Mouse (Mus musculus): Measurements from ENCODE around the gene Cmip. TPM values are rescaled to one million over a fixed set of nuclear protein-coding genes. Genes with fewer than 3 reads are reported as not detected.
A peak's percentile ranks its signal among the peaks of the same experiment; 100 is the strongest.

Gene Cmip
- polyA plus RNA-seq, 1 experiment from 2014 or later: 47.1 TPM

GRCm38 (mm10) chr8:117334748-117335393 lies 78.0 kb downstream of the Cmip start:
- H3K9me3 ChIP-seq (ENCODE audit: control insufficient read depth): no peaks in the 10 kb centered on the region
- WGBS: 18% methylated on average over 14 of the region's 14 CpGs
- H3K4me1 ChIP-seq (replicated peaks; ENCODE audit: control insufficient read depth, insufficient read depth, low read length): peaks cover 36% of the 10 kb centered on the region
- H3K9ac ChIP-seq (ENCODE audit: low read depth, low read length): peak overlapping the region; percentile 37; the same call in 1 of the 2 replicates
- peak overlapping the region; percentile 99 for H3K27ac ChIP-seq (ENCODE audit: low read depth, low read length)
- no peak overlapping the region for H3K4me3 ChIP-seq (ENCODE audit: low read depth, low read length)
- H3K4me2 ChIP-seq (replicated peaks; ENCODE audit: low read depth): peak overlapping the region; percentile 63
- ATAC-seq: peak; percentile 75
- H3K36me3 ChIP-seq (ENCODE audit: control insufficient read depth, insufficient read depth): no peaks in the 10 kb centered on the region; the same call in 1 of the 2 replicates
- no peaks in the 10 kb centered on the region for H3K27me3 ChIP-seq (replicated peaks; ENCODE audit: control insufficient read depth, insufficient read depth, low read length)
- no peak; the same call in 1 of the 2 replicates for TF ChIP-seq CTCF (IDR thresholded peaks at IDR 0.05; ENCODE audit: low read depth)

GRCm38 (mm10) chr8:117335423-117335822 lies 78.6 kb downstream of the Cmip start:
- Histone ChIP-seq H3K9me3 (ENCODE audit: control insufficient read depth) (no peaks in the 10 kb centered on the region), H3K9ac (ENCODE audit: low read depth, low read length) (peak overlapping the region; percentile 31; the same call in 1 of the 2 replicates), H3K36me3 (ENCODE audit: control insufficient read depth, insufficient read depth) (no peaks in the 10 kb centered on the region; the same call in 1 of the 2 replicates), H3K27me3 (replicated peaks; ENCODE audit: control insufficient read depth, insufficient read depth, low read length) (no peaks in the 10 kb centered on the region), H3K4me3 (ENCODE audit: low read depth, low read length) (no peak overlapping the region), H3K27ac (ENCODE audit: low read depth, low read length) (peak overlapping the region; percentile 99), H3K4me1 (replicated peaks; ENCODE audit: control insufficient read depth, insufficient read depth, low read length) (peaks cover 36% of the 10 kb centered on the region), H3K4me2 (replicated peaks; ENCODE audit: low read depth) (peak overlapping the region; percentile 63; the same call in 1 of the 2 replicates)
- ATAC-seq: no peak
- WGBS: 22% methylated on average over 8 of the region's 8 CpGs
- no peak for TF ChIP-seq CTCF (IDR thresholded peaks at IDR 0.05; ENCODE audit: low read depth)

- Histone ChIP-seq H3K36me3 (ENCODE audit: control insufficient read depth, insufficient read depth) (no peaks in the 10 kb centered on the region; the same call in 1 of the 2 replicates), H3K9me3 (ENCODE audit: control insufficient read depth) (no peaks in the 10 kb centered on the region), H3K27me3 (replicated peaks; ENCODE audit: control insufficient read depth, insufficient read depth, low read length) (no peaks in the 10 kb centered on the region), H3K4me2 (replicated peaks; ENCODE audit: low read depth) (no peak overlapping the region), H3K9ac (ENCODE audit: low read depth, low read length) (no peak overlapping the region), H3K4me1 (replicated peaks; ENCODE audit: control insufficient read depth, insufficient read depth, low read length) (peaks cover 37% of the 10 kb centered on the region), H3K4me3 (ENCODE audit: low read depth, low read length) (no peak overlapping the region), H3K27ac (ENCODE audit: low read depth, low read length) (peak overlapping the region; percentile 51)
- TF ChIP-seq CTCF (IDR thresholded peaks at IDR 0.05; ENCODE audit: low read depth): no peak
- WGBS: 54% methylated on average over 3 of the region's 3 CpGs
- no peak for ATAC-seq
Measured at GRCm38 (mm10) chr8:117337188-117337587, 80.3 kb downstream of the Cmip start.

GRCm38 (mm10) chr8:117338678-117339077 lies 81.8 kb downstream of the Cmip start:
- H3K4me1 ChIP-seq (replicated peaks; ENCODE audit: control insufficient read depth, insufficient read depth, low read length): peaks cover 36% of the 10 kb centered on the region
- H3K27ac ChIP-seq (ENCODE audit: low read depth, low read length): peak overlapping the region; percentile 78
- H3K4me3 ChIP-seq (ENCODE audit: low read depth, low read length): no peak overlapping the region
- no peak for ATAC-seq
- H3K9me3 ChIP-seq (ENCODE audit: control insufficient read depth): no peaks in the 10 kb centered on the region
- no peak overlapping the region for H3K9ac ChIP-seq (ENCODE audit: low read depth, low read length)
- TF ChIP-seq CTCF (IDR thresholded peaks at IDR 0.05; ENCODE audit: low read depth): no peak
- 28% methylated on average over 2 of the region's 2 CpGs for WGBS
- peak overlapping the region; percentile 40; the same call in 1 of the 2 replicates for H3K4me2 ChIP-seq (replicated peaks; ENCODE audit: low read depth)
- H3K27me3 ChIP-seq (replicated peaks; ENCODE audit: control insufficient read depth, insufficient read depth, low read length): no peaks in the 10 kb centered on the region
- no peaks in the 10 kb centered on the region for H3K36me3 ChIP-seq (ENCODE audit: control insufficient read depth, insufficient read depth)

GRCm38 (mm10) chr8:117339296-117339957 lies 82.6 kb downstream of the Cmip start:
- Histone ChIP-seq H3K9ac (ENCODE audit: low read depth, low read length) (no peak overlapping the region), H3K36me3 (ENCODE audit: control insufficient read depth, insufficient read depth) (no peaks in the 10 kb centered on the region), H3K27me3 (replicated peaks; ENCODE audit: control insufficient read depth, insufficient read depth, low read length) (no peaks in the 10 kb centered on the region), H3K4me1 (replicated peaks; ENCODE audit: control insufficient read depth, insufficient read depth, low read length) (peaks cover 33% of the 10 kb centered on the region), H3K4me3 (ENCODE audit: low read depth, low read length) (no peak overlapping the region), H3K4me2 (replicated peaks; ENCODE audit: low read depth) (peak overlapping the region; percentile 40), H3K9me3 (ENCODE audit: control insufficient read depth) (no peaks in the 10 kb centered on the region), H3K27ac (ENCODE audit: low read depth, low read length) (peak overlapping the region; percentile 78)
- TF ChIP-seq CTCF (IDR thresholded peaks at IDR 0.05; ENCODE audit: low read depth): no peak
- WGBS: 11% methylated on average over 19 of the region's 19 CpGs
- ATAC-seq: peak; percentile 9; the same call in 1 of the 2 replicates

- H3K4me1 ChIP-seq (replicated peaks; ENCODE audit: control insufficient read depth, insufficient read depth, low read length): peaks cover 33% of the 10 kb centered on the region
- TF ChIP-seq CTCF (IDR thresholded peaks at IDR 0.05; ENCODE audit: low read depth): peak; percentile 45
- H3K9me3 ChIP-seq (ENCODE audit: control insufficient read depth): no peaks in the 10 kb centered on the region
- peak overlapping the region; percentile 78 for H3K27ac ChIP-seq (ENCODE audit: low read depth, low read length)
- no peaks in the 10 kb centered on the region for H3K36me3 ChIP-seq (ENCODE audit: control insufficient read depth, insufficient read depth)
- H3K9ac ChIP-seq (ENCODE audit: low read depth, low read length): no peak overlapping the region
- WGBS: 23% methylated on average over 12 of the region's 12 CpGs
- H3K4me3 ChIP-seq (ENCODE audit: low read depth, low read length): no peak overlapping the region
- H3K4me2 ChIP-seq (replicated peaks; ENCODE audit: low read depth): peak overlapping the region; percentile 40
- H3K27me3 ChIP-seq (replicated peaks; ENCODE audit: control insufficient read depth, insufficient read depth, low read length): no peaks in the 10 kb centered on the region
- no peak for ATAC-seq
Measured at GRCm38 (mm10) chr8:117339958-117340651, 83.2 kb downstream of the Cmip start.
